Mouse (Mus musculus): ENCODE results near the gene Klhdc3. TPM values are rescaled to one million over a fixed set of nuclear protein-coding genes. Genes with fewer than 3 reads are reported as not detected.

The Klhdc3 gene
- total and polyA plus RNA-seq, 3 experiments, result 19.5 to 126 (median 72.3) TPM

- Histone ChIP-seq H3K9ac (ENCODE audit: insufficient read depth, low read depth) (no peak overlapping the region), H3K79me2 (replicated peaks; ENCODE audit: control insufficient read depth, extremely low read depth, insufficient read depth, poor library complexity, severe bottlenecking) (no peaks in the 10 kb centered on the region; the same call in 1 of the 2 replicates), H3K36me3 (replicated peaks in 1 of 2; ENCODE audit: control insufficient read depth in 1 of 2, insufficient read depth in 1 of 2, low read length in 1 of 2) (peaks cover 17 to 76% of the 10 kb centered on the region in 2 experiments), H3K27ac (ENCODE audit: insufficient read depth, low read depth) (no peak overlapping the region), H3K27me3 (replicated peaks) (no peaks in the 10 kb centered on the region), H3K4me1 (ENCODE audit: control insufficient read depth in 1 of 2, insufficient read depth in 2 of 2) (no peaks in the 10 kb centered on the region), H3K9me3 (replicated peaks; ENCODE audit: low read length) (no peaks in the 10 kb centered on the region), H3K4me3 (replicated peaks in 1 of 3; ENCODE audit: low read depth in 2 of 3, low read length in 2 of 3, poor library complexity in 1 of 3) (no peak overlapping the region), H3K4me2 (ENCODE audit: insufficient read depth, low read depth, poor library complexity, severe bottlenecking) (no peak overlapping the region)
- peak; percentile 44 for DNase-seq (ENCODE audit: extremely low read depth)
- dilution Hi-C loops (cut with MboI; ENCODE audit: extremely low pct_ligation_motif_present, extremely low pct_unique_long_range_greater_than_20kb, low sequenced_read_pairs) (no loop called here), in situ Hi-C loops (cut with MboI; ENCODE audit: low pct_ligation_motif_present, low pct_unique_long_range_greater_than_20kb, low sequenced_read_pairs) (no loop called here)
- TF ChIP-seq MXI1 (IDR thresholded peaks at IDR 0.05; ENCODE audit: low read depth, low read length), result no peak
- 0 out of 2 replicates have a peak, but pooled peaks have one; percentile 30 for TF ChIP-seq JUND (conservative IDR thresholded peaks at IDR 0.05; ENCODE audit: low read depth, low read length)
- no peak for TF ChIP-seq KAT2A (IDR thresholded peaks at IDR 0.05; ENCODE audit: insufficient replicate concordance, low read length)
- no peak for TF ChIP-seq BHLHE40 (IDR thresholded peaks at IDR 0.05; ENCODE audit: low read depth, low read length)
These were observed 10.7 kb upstream of the Klhdc3 start for GRCm38 (mm10) chr17:46691390-46691789.

GRCm38 (mm10) chr17:46690665-46691064 lies 10.0 kb upstream of the Klhdc3 start:
- dilution Hi-C loops (cut with MboI; ENCODE audit: extremely low pct_ligation_motif_present, extremely low pct_unique_long_range_greater_than_20kb, low sequenced_read_pairs) (no loop called here), in situ Hi-C loops (cut with MboI; ENCODE audit: low pct_ligation_motif_present, low pct_unique_long_range_greater_than_20kb, low sequenced_read_pairs) (no loop called here)
- no peaks in the 10 kb centered on the region; the same call in 1 of the 2 replicates for H3K79me2 ChIP-seq (replicated peaks; ENCODE audit: control insufficient read depth, extremely low read depth, insufficient read depth, poor library complexity, severe bottlenecking)
- H3K9ac ChIP-seq (ENCODE audit: insufficient read depth, low read depth), result no peak overlapping the region
- no peak overlapping the region for H3K4me2 ChIP-seq (ENCODE audit: insufficient read depth, low read depth, poor library complexity, severe bottlenecking)
- DNase-seq (ENCODE audit: extremely low read depth), result no peak
- peaks cover 24 to 76% of the 10 kb centered on the region in 2 experiments for H3K36me3 ChIP-seq (replicated peaks in 1 of 2; ENCODE audit: control insufficient read depth in 1 of 2, insufficient read depth in 1 of 2, low read length in 1 of 2)
- H3K4me3 ChIP-seq (replicated peaks in 1 of 3; ENCODE audit: low read depth in 2 of 3, low read length in 2 of 3, poor library complexity in 1 of 3), result no peak overlapping the region
- TF ChIP-seq CTCF (conservative IDR thresholded peaks at IDR 0.05 in 1 of 2, IDR thresholded peaks at IDR 0.05 in 1 of 2; ENCODE audit: low read depth in 2 of 2, low read length in 2 of 2), result no peak
- H3K9me3 ChIP-seq (replicated peaks; ENCODE audit: low read length), result no peaks in the 10 kb centered on the region
- no peaks in the 10 kb centered on the region for H3K27me3 ChIP-seq (replicated peaks)
- no peak overlapping the region for H3K27ac ChIP-seq (ENCODE audit: insufficient read depth, low read depth)
- no peaks in the 10 kb centered on the region for H3K4me1 ChIP-seq (ENCODE audit: control insufficient read depth in 1 of 2, insufficient read depth in 2 of 2)

- H3K4me2 ChIP-seq (ENCODE audit: insufficient read depth, low read depth, poor library complexity, severe bottlenecking), result no peak overlapping the region
- no peaks in the 10 kb centered on the region for H3K27me3 ChIP-seq (replicated peaks)
- DNase-seq (ENCODE audit: extremely low read depth), result no peak
- H3K36me3 ChIP-seq (replicated peaks in 1 of 2; ENCODE audit: control insufficient read depth in 1 of 2, insufficient read depth in 1 of 2, low read length in 1 of 2), result peaks cover 49 to 82% of the 10 kb centered on the region in 2 experiments
- peaks cover 3 to 9% of the 10 kb centered on the region in 2 experiments; a peak in 3 of 4 replicates for H3K4me1 ChIP-seq (ENCODE audit: control insufficient read depth in 1 of 2, insufficient read depth in 2 of 2)
- H3K4me3 ChIP-seq (replicated peaks in 1 of 3; ENCODE audit: low read depth in 2 of 3, low read length in 2 of 3, poor library complexity in 1 of 3), result no peak overlapping the region
- H3K79me2 ChIP-seq (replicated peaks; ENCODE audit: control insufficient read depth, extremely low read depth, insufficient read depth, poor library complexity, severe bottlenecking), result no peaks in the 10 kb centered on the region
- H3K27ac ChIP-seq (ENCODE audit: insufficient read depth, low read depth), result no peak overlapping the region
- dilution Hi-C loops (cut with MboI; ENCODE audit: extremely low pct_ligation_motif_present, extremely low pct_unique_long_range_greater_than_20kb, low sequenced_read_pairs), result no loop called here
- in situ Hi-C loops (cut with MboI; ENCODE audit: low pct_ligation_motif_present, low pct_unique_long_range_greater_than_20kb, low sequenced_read_pairs), result no loop called here
- no peak for TF ChIP-seq TCF12 (IDR thresholded peaks at IDR 0.05; ENCODE audit: low read depth, low read length)
- no peak for TF ChIP-seq SMC3 (IDR thresholded peaks at IDR 0.05; ENCODE audit: low read depth, low read length)
- no peak for TF ChIP-seq ZMIZ1 (IDR thresholded peaks at IDR 0.05; ENCODE audit: low read depth, low read length)
- no peak for TF ChIP-seq JUN (IDR thresholded peaks at IDR 0.05; ENCODE audit: insufficient read depth, low read depth, low read length)
- no peak for TF ChIP-seq PAX5 (IDR thresholded peaks at IDR 0.05; ENCODE audit: low read length)
- no peak for TF ChIP-seq KAT2A (IDR thresholded peaks at IDR 0.05; ENCODE audit: insufficient replicate concordance, low read length)
- no peak for TF ChIP-seq RAD21 (IDR thresholded peaks at IDR 0.05; ENCODE audit: low read depth, low read length)
- TF ChIP-seq CHD2 (IDR thresholded peaks at IDR 0.05; ENCODE audit: low read length), result no peak
- no peak for TF ChIP-seq HCFC1 (IDR thresholded peaks at IDR 0.05; ENCODE audit: low read depth, low read length)
- no peak for TF ChIP-seq USF1 (IDR thresholded peaks at IDR 0.05; ENCODE audit: low read depth, low read length)
- TF ChIP-seq UBTF (IDR thresholded peaks at IDR 0.05; ENCODE audit: low read depth, low read length), result no peak
- no peak for TF ChIP-seq NELFE (IDR thresholded peaks at IDR 0.05; ENCODE audit: low read depth, low read length)
- TF ChIP-seq POLR2A (IDR thresholded peaks at IDR 0.05; ENCODE audit: low read depth, low read length), result no peak
- no peak overlapping the region for H3K9ac ChIP-seq (ENCODE audit: insufficient read depth, low read depth)
- no peaks in the 10 kb centered on the region for H3K9me3 ChIP-seq (replicated peaks; ENCODE audit: low read length)
These were observed 5.2 kb upstream of the Klhdc3 start for GRCm38 (mm10) chr17:46685913-46686312.

Measured in CH12.LX (cell line).